Mouse (Mus musculus): Measurements from ENCODE around the gene Tgfbr3l. TPM values are rescaled to one million over a fixed set of nuclear protein-coding genes. Genes with fewer than 3 reads are reported as not detected.

The Tgfbr3l gene
- polyA plus RNA-seq (2012): 16.2 and 20.9 TPM in 2 replicates

DNA sequence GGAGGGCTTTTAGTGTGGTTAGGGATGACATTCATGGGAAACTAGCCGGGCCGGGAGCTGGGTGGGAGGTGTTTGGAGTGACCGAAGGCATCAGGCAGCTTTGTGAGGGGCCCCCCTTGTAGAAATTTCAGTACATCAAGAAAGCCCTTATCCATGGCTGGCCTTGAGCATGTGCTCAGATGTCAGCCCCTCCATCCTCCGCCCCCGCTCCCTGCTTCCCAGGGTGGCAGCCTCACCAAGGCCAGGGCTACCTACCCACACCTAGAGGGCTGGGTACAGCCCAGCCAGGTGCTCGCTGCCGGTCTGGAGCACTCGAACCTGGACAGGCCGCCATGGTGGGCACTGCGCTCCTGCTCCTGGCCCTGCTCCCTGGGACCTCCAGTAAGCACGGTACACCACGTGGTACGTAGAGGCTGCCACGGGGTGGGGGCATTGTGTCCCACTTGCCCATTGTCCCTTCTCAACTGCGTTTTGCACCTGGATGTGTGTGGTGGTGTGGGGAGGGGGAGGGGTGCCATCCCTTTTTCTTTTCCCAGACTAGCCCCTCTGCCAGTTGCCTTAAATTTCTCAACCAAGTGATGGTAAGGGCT lies at the start of gene Tgfbr3l:
Gene Tgfbr3l (plus strand): TSS at position 264 of the 590 bp plus-strand sequence.
- TF ChIP-seq GATA1 (IDR thresholded peaks at IDR 0.05; ENCODE audit: low read length): no peak

DNA sequence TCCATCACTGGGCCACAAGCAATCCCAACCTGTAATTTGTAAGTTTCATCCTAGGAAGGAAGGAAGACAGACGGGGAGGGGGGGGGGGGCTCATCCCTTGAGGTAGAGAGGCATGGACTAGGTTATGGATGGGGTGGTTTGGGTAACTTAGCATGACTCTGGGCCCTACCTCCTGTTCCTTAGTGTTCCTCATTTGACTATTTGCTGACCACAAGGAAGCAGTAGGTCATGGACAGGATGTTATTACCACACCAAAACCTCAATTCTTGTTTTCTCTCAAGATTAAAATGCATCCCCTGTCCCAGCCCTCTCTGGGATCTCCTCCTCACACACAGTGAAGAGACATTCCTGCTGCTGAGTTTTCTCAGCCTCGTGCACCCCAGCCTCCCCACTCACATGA lies 46.7 kb upstream of the Tgfbr3l start:
- TF ChIP-seq GATA1 (IDR thresholded peaks at IDR 0.05; ENCODE audit: low read length): no peak

GRCm38 (mm10) chr8:4205246-4206123 lies 42.5 kb upstream of the Tgfbr3l start:
- TF ChIP-seq GATA1 (IDR thresholded peaks at IDR 0.05; ENCODE audit: low read length): no peak

GRCm38 (mm10) chr8:4206182-4207015 lies 41.6 kb upstream of the Tgfbr3l start:
- no peak for TF ChIP-seq GATA1 (IDR thresholded peaks at IDR 0.05; ENCODE audit: low read length)

DNA sequence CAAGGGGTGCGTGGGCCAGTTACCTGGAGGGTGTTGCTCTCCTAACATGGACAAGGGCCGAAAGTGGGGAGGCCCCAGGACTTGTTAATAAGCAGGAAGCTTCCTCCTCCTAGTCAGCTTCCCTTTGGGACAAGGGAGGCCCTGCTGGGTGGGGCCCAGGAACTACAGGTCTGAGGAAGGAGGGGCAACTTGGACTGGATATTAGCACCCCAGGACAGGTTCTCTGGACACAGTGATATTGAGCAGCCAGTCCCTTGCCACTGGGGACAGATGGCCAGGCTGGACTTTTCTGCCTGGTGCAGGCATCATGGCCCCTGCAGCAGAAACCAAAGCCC lies 41.0 kb upstream of the Tgfbr3l start:
- TF ChIP-seq GATA1 (IDR thresholded peaks at IDR 0.05; ENCODE audit: low read length): no peak

GRCm38 (mm10) chr8:4211097-4211496 lies 36.9 kb upstream of the Tgfbr3l start:
- no peak for TF ChIP-seq GATA1 (IDR thresholded peaks at IDR 0.05; ENCODE audit: low read length)

GRCm38 (mm10) chr8:4212809-4213209 lies 35.2 kb upstream of the Tgfbr3l start:
- TF ChIP-seq GATA1 (IDR thresholded peaks at IDR 0.05; ENCODE audit: low read length): no peak

- no peak for TF ChIP-seq GATA1 (IDR thresholded peaks at IDR 0.05; ENCODE audit: low read length)
Measured at GRCm38 (mm10) chr8:4213210-4214005, 34.6 kb upstream of the Tgfbr3l start.

- TF ChIP-seq GATA1 (IDR thresholded peaks at IDR 0.05; ENCODE audit: low read length): no peak
Measured at GRCm38 (mm10) chr8:4214006-4214980, 33.7 kb upstream of the Tgfbr3l start.

GRCm38 (mm10) chr8:4216296-4216695 lies 31.7 kb upstream of the Tgfbr3l start:
- TF ChIP-seq GATA1 (IDR thresholded peaks at IDR 0.05; ENCODE audit: low read length): no peak

DNA sequence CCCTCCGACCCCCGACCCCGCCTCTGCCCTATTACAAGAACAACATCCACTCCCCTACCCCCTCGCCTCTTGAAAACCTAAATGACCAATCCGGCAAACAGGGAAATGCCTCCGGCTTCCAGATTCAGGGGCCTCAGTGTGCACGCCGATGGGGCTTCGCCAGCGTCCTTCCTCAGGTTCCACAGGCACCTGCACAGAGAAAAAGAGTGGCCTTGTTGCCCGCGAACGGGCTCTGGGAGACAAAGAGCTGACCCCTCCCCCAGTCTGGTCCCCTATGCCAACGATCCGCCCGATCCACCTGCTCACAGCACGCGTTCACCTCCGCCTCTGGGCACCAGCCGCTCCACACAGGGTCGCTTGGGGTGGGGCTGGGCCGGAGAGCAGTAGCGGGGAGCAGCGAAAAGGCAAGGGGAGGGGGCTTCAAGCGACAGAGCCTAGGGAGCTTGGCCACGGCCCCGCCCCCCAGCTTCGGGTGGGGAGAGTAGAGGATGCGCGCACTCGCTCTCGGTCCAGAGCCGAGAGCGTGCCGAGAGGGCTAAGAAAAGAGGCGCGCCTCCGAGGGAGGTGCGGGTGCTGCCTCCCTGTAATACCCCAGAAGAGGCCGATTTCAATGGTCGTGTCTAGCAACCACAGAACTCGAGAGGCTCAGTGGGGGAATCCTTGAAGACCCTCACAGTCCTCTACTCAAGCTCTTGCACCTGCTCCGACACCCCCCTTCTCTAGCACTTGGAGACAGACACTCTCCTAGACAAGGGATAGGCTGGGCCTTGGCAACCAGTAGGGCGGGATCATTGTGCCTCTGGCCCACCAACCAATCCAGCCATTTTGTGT lies 31.0 kb upstream of the Tgfbr3l start, which contains the start of gene Prr36:
Gene Prr36 (minus strand): TSS at position 669 of the 831 bp plus-strand sequence.
- no peak for TF ChIP-seq GATA1 (IDR thresholded peaks at IDR 0.05; ENCODE audit: low read length)

DNA sequence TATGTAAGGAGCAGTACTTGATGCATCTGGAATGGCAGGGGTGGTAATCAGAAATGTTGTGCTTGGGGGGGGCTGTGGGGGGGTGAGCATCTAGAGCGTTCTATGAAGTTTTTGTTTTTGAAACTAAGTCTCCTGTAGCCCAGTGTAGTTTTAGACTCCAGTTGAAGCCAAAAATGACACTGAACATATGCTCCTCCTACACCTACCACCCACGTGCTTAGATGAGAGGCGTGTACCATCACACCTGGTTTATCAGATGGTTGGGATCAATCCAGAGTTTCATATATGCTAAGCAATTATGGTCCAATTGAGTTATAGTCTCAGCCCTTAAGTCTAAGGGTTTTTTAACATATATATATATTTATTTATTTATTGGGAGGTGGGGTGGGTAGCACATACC lies 28.4 kb upstream of the Tgfbr3l start:
- no peak for TF ChIP-seq GATA1 (IDR thresholded peaks at IDR 0.05; ENCODE audit: low read length)

DNA sequence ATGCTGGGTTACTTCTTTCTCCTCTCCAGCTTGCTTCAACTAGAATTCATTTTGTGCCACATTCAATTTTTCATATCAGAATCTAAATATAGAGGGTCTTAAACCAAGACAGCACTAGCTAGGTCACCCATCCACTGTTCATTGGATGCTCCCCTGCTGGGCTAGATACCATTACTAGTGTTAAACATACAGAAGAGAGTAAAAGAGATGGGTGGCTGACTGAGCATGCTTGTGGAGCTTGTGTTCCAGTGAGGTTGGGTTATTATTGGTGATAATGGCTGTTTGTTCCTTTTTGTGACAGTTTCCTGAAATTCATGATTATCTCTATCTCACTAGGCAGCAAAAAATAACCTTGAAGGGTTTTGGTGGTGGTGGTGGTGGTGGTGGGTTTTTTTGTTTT lies 26.0 kb upstream of the Tgfbr3l start:
- no peak for TF ChIP-seq GATA1 (IDR thresholded peaks at IDR 0.05; ENCODE audit: low read length)

All from G1E-ER4 (cell line).